Comparison of ENCODE assay signal across 15 mouse cellular contexts in the genomic region with DNA sequence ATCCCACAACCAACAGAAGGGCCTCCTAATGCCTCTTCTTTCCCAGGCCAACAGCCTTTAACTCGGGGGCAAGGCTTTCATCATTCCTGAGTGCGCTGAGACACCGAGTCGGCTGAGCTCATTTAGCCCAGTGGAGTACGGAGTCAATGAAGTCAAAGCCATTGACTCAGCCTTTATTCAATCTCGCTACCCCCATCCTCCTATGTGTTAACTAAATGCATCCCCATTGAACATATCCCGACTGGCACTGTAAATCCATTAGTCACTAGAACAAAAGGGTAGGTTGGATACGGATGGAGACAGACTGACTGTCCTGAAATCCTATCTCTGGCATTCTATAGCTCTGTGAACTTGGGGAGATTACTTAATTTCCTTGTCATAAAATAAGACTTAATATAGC. TPM values are rescaled to one million over a fixed set of nuclear protein-coding genes. Genes with fewer than 3 reads are reported as not detected.
A peak's percentile ranks its signal among the peaks of the same experiment; 100 is the strongest.
DNase-seq lines count a peak whose midpoint lies in the region; ATAC-seq lines count a peak whose summit lies in the region.
"Not testable (repeated sequence)": the region's sequence is repeated elsewhere in the genome, so short reads cannot be mapped to it uniquely, and the experiment has no call there.
"Had no signal": no experiment of that assay in that cellular context is flagged by ENCODE, and none has a peak within 500 bp of the region (broad histone marks: within the 10 kb centered on the region; RNA-seq: fewer than 3 reads in every experiment).

No protein-coding gene starts in this region.

- WGBS in hindbrain, embryonic 11.5 days, result 38% methylated on average over 8 of the region's 8 CpGs
- 35% methylated on average over 8 of the region's 8 CpGs for WGBS in hindbrain, embryonic 13.5 days
- WGBS in hindbrain, embryonic 15.5 days, result 24% methylated on average over 8 of the region's 8 CpGs
- WGBS in neural tube, embryonic 11.5 days, result 52% methylated on average over 8 of the region's 8 CpGs
- WGBS in neural tube, embryonic 13.5 days, result 20% methylated on average over 8 of the region's 8 CpGs

- not testable (repeated sequence) for H3K4me2 ChIP-seq in hindbrain, embryonic 11.5 days (replicated peaks; ENCODE audit: low read depth, low read length); neural tube, embryonic 11.5 days (ENCODE audit: low read depth)
- H3K4me2 ChIP-seq in hindbrain, embryonic 13.5 days, result peak overlapping the region; percentile 46
- H3K4me2 ChIP-seq in hindbrain, embryonic 15.5 days, result peak overlapping the region; percentile 39
- peak overlapping the region; percentile 16; the same call in 1 of the 2 replicates for H3K4me2 ChIP-seq in neural tube, embryonic 13.5 days

- H3K9me3 ChIP-seq in hindbrain, embryonic 11.5 days (ENCODE audit: control insufficient read depth, low read length); hindbrain, embryonic 13.5 days; hindbrain, embryonic 15.5 days; neural tube, embryonic 11.5 days (ENCODE audit: control insufficient read depth, low read length); neural tube, embryonic 13.5 days: not testable (repeated sequence)

- not testable (repeated sequence) for H3K36me3 ChIP-seq in hindbrain, embryonic 11.5 days (ENCODE audit: control insufficient read depth, insufficient read depth, low read length); hindbrain, embryonic 13.5 days; hindbrain, embryonic 15.5 days; neural tube, embryonic 11.5 days (ENCODE audit: control insufficient read depth, insufficient read depth, low read length); neural tube, embryonic 13.5 days

- H3K27ac ChIP-seq in hindbrain, embryonic 11.5 days (ENCODE audit: low read depth, low read length); hindbrain, embryonic 13.5 days; hindbrain, embryonic 15.5 days (replicated peaks); neural tube, embryonic 11.5 days (ENCODE audit: low read depth, low read length); neural tube, embryonic 13.5 days (replicated peaks): not testable (repeated sequence)

- not testable (repeated sequence) for H3K4me1 ChIP-seq in hindbrain, embryonic 11.5 days (replicated peaks; ENCODE audit: control insufficient read depth, insufficient read depth, low read length); hindbrain, embryonic 13.5 days (replicated peaks); hindbrain, embryonic 15.5 days (replicated peaks); neural tube, embryonic 11.5 days (ENCODE audit: control insufficient read depth, insufficient read depth, low read length); neural tube, embryonic 13.5 days (replicated peaks)

- peak; percentile 69; the same call in 1 of the 2 replicates for ATAC-seq in hindbrain, embryonic 11.5 days (ENCODE audit: low FRiP score)
- ATAC-seq in hindbrain, embryonic 13.5 days (ENCODE audit: low FRiP score); hindbrain, embryonic 15.5 days (ENCODE audit: low FRiP score, low read depth): not testable (repeated sequence)
- ATAC-seq in neural tube, embryonic 11.5 days (ENCODE audit: insufficient read depth, low FRiP score, low TSS enrichment), result peak; percentile 71
- peak; percentile 69; the same call in 1 of the 2 replicates for ATAC-seq in neural tube, embryonic 13.5 days (ENCODE audit: low read depth)

- not testable (repeated sequence) for H3K27me3 ChIP-seq in hindbrain, embryonic 11.5 days (ENCODE audit: control insufficient read depth, insufficient read depth, low read length); hindbrain, embryonic 13.5 days; hindbrain, embryonic 15.5 days; neural tube, embryonic 11.5 days (ENCODE audit: control insufficient read depth, insufficient read depth, low read length); neural tube, embryonic 13.5 days

- not testable (repeated sequence) for H3K4me3 ChIP-seq in hindbrain, embryonic 11.5 days (ENCODE audit: low read depth, low read length); neural tube, embryonic 11.5 days (ENCODE audit: low read depth, low read length); neural tube, embryonic 13.5 days
- 0 out of 2 replicates have a peak overlapping the region, but pooled peaks have one; percentile 10 for H3K4me3 ChIP-seq in hindbrain, embryonic 13.5 days
- peak overlapping the region; percentile 19 for H3K4me3 ChIP-seq in hindbrain, embryonic 15.5 days

- not testable (repeated sequence) for H3K9ac ChIP-seq in hindbrain, embryonic 11.5 days (ENCODE audit: low read depth, low read length); hindbrain, embryonic 13.5 days; hindbrain, embryonic 15.5 days; neural tube, embryonic 11.5 days (ENCODE audit: low read length); neural tube, embryonic 13.5 days

- DNase-seq in hindbrain, embryonic 11.5 days (ENCODE audit: low spot score), result not testable (repeated sequence)
- DNase-seq in neural tube, embryonic 11.5 days (ENCODE audit: low spot score), result peak; percentile 33

RNA-seq across cellular contexts. Expression of gene Slc7a15, which starts 36.7 kb away (rescaled TPM):
- not detected in 2 replicates for polyA plus RNA-seq in hindbrain, embryonic 11.5 days (2014; fragmentation: Nextera tagmentation; extraction: Ambion mirVana)
- not detected in 2 replicates for polyA plus RNA-seq in hindbrain, embryonic 13.5 days (2015; fragmentation: Nextera tagmentation; extraction: Ambion mirVana)
- polyA plus RNA-seq in hindbrain, embryonic 15.5 days (2015; fragmentation: Nextera tagmentation; extraction: Ambion mirVana), result not detected in 2 replicates
- not detected in 2 replicates for polyA plus RNA-seq in neural tube, embryonic 11.5 days (2014; fragmentation: Nextera tagmentation; extraction: Ambion mirVana)
- not detected in 2 replicates for polyA plus RNA-seq in neural tube, embryonic 13.5 days (2015; fragmentation: Nextera tagmentation; extraction: Ambion mirVana)
- polyA plus RNA-seq: activated CD4-positive, CD25-positive, alpha-beta regulatory T cell, adult 4 months; CD4-positive, CD25-positive, alpha-beta regulatory T cell, adult 4 months; cortical plate, adult 2 months; embryonic facial prominence, embryonic 10.5 days; embryonic facial prominence, embryonic 12.5 days; embryonic facial prominence, embryonic 14.5 days; forebrain, embryonic 11.5 days; forebrain, embryonic 13.5 days; forebrain, embryonic 15.5 days; G1E had no signal
